Mouse (Mus musculus): ENCODE measurements around the gene Gm29735.
A peak's percentile ranks its signal among the peaks of the same experiment; 100 is the strongest.
"Not testable (repeated sequence)": the region's sequence is repeated elsewhere in the genome, so short reads cannot be mapped to it uniquely, and the experiment has no call there.

The Gm29735 gene

GRCm38 (mm10) chr7:142120629-142121028, 36.3 kb downstream of the Gm29735 start, which contains the start of gene Gm45618:
Gene Gm45618, minus strand, starts transcription at chr7:142120729.
- DNase-seq, result not testable (repeated sequence)

GRCm38 (mm10) chr7:142119632-142120031, 37.3 kb downstream of the Gm29735 start:
- peak; percentile 50 for DNase-seq
